Mouse (Mus musculus) myocyte (in vitro differentiated cells): ENCODE data around the gene Slc19a1. TPM values are rescaled to one million over a fixed set of nuclear protein-coding genes. Genes with fewer than 3 reads are reported as not detected.

ENCODE experiments used
- H3K27me3 ChIP-seq: one replicate; pipeline ENCODE4 v1.6.1; 2011; ENCODE audit not compliant: control insufficient read depth, insufficient read depth, insufficient read length
- H3K36me3 ChIP-seq: one replicate; pipeline ENCODE4 v1.6.1; 2011; ENCODE audit not compliant: control insufficient read depth, insufficient read depth
- H3K4me2 ChIP-seq: one replicate; pipeline ENCODE4 v1.6.1; 2011; ENCODE audit warnings: low read depth, control low read depth
- H3K4me3 ChIP-seq: one replicate; pipeline ENCODE4 v1.5.1; 2011; ENCODE audit warnings: mild to moderate bottlenecking, control low read depth, moderate library complexity
- H3K79me2 ChIP-seq: one replicate; pipeline ENCODE4 v1.6.1; 2011; ENCODE audit not compliant: control insufficient read depth, insufficient read depth
- H3ac ChIP-seq: one replicate; pipeline ENCODE4 v1.6.1; 2011; ENCODE audit not compliant: control insufficient read depth, insufficient read length
- CEBPB ChIP-seq: IDR thresholded peaks from 2 replicates; pipeline ENCODE4 v1.6.1; 2011; ENCODE audit warnings: mild to moderate bottlenecking, moderate library complexity; ENCODE audit not compliant: poor library complexity, insufficient read depth, severe bottlenecking
- E2F4 ChIP-seq: IDR thresholded peaks from one replicate; pipeline ENCODE4 v1.6.1; 2011; ENCODE audit warnings: mild to moderate bottlenecking, control low read depth, moderate library complexity; ENCODE audit not compliant: insufficient read depth
- MAX ChIP-seq: IDR thresholded peaks from one replicate; pipeline ENCODE4 v1.6.1; 2011; ENCODE audit warnings: low read depth, mild to moderate bottlenecking, control low read depth
- MYOD1 ChIP-seq, 3 experiments: IDR thresholded peaks; one replicate each; pipeline ENCODE4 v1.6.1; 2011; ENCODE audit warnings: control low read depth in 2 of 3, low read depth in 2 of 3, mild to moderate bottlenecking in 2 of 3, moderate library complexity in 1 of 3; ENCODE audit not compliant: insufficient read length in 2 of 3, control insufficient read depth in 1 of 3
- MYOG ChIP-seq, 3 experiments: IDR thresholded peaks; one replicate each; pipeline ENCODE4 v1.6.1; 2011; ENCODE audit warnings: control low read depth in 2 of 3, low read depth in 2 of 3, mild to moderate bottlenecking in 2 of 3; ENCODE audit not compliant: insufficient read length in 2 of 3, control insufficient read depth in 1 of 3, insufficient read depth in 1 of 3
- POLR2A ChIP-seq: IDR thresholded peaks from one replicate; pipeline ENCODE4 v1.6.1; 2011; ENCODE audit warnings: low read depth, mild to moderate bottlenecking, control low read depth, moderate library complexity; ENCODE audit not compliant: insufficient read length
- POLR2AphosphoS2 ChIP-seq: IDR thresholded peaks from one replicate; pipeline ENCODE4 v1.6.1; 2011; ENCODE audit warnings: low read depth, control low read depth; ENCODE audit not compliant: insufficient read length
- REST ChIP-seq: IDR thresholded peaks from one replicate; pipeline ENCODE4 v1.6.1; 2011; ENCODE audit warnings: mild to moderate bottlenecking, control low read depth, moderate library complexity; ENCODE audit not compliant: insufficient read depth, insufficient read length
- SRF ChIP-seq: IDR thresholded peaks from one replicate; pipeline ENCODE4 v1.6.1; 2011; ENCODE audit warnings: low read depth; ENCODE audit not compliant: control insufficient read depth, insufficient read length
- TCF12 ChIP-seq: IDR thresholded peaks from one replicate; pipeline ENCODE4 v1.6.1; 2011; ENCODE audit warnings: mild to moderate bottlenecking, control low read depth; ENCODE audit not compliant: poor library complexity, insufficient read depth, severe bottlenecking
- TCF3 ChIP-seq: IDR thresholded peaks from one replicate; pipeline ENCODE4 v1.6.1; 2011; ENCODE audit warnings: low read depth, control low read depth; ENCODE audit not compliant: insufficient read length
- USF1 ChIP-seq: IDR thresholded peaks from one replicate; pipeline ENCODE4 v1.6.1; 2011; ENCODE audit warnings: low read depth, mild to moderate bottlenecking, control low read depth, moderate library complexity
- polyA plus RNA-seq: library from polyadenylated mRNA; unstranded; fragments of >200 nt; fragmentation: generic; extraction: Trizol; gene quantifications from one replicate; pipeline ENCODE4 v1.2.1, GENCODE M21; 2012; ENCODE audit warnings: missing spikeins

The Slc19a1 gene
- polyA plus RNA-seq, 1 experiment = 23.0 TPM

DNA sequence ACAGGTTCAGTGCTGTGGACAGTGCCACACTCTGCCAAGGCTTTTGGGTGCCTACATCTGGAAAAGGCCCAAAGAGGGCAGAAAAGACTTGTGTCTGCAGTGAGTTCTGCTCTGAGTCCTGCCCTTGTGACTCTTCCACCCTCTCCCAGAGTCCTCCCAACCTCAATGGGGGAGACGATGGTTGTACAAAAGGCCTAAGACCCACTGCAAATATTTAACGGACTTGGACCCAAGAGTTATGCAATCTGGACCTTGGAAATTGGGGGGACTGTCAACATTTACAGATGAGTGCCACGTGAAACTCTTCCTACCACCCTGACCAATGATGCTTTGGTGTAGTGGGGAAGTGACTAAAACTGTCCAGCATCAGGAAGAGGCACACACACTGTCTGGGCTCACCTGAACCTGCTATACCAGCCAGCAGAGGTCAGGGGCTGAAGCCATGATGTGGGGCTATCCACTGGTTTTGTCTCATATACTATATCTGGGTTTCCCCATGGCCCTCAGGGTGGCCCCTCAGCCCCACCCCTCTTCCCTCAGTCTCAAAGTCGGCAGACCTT lies 59.6 kb downstream of the Slc19a1 start:
- Histone ChIP-seq H3K4me3 (no peak overlapping the region), H3K27me3 (no peaks in the 10 kb centered on the region), H3K4me2 (no peak overlapping the region), H3K79me2 (peaks cover 85% of the 10 kb centered on the region), H3K36me3 (peaks cover 43% of the 10 kb centered on the region), H3ac (no peak overlapping the region)
- TF ChIP-seq MYOG (IDR thresholded peaks at IDR 0.05; ENCODE audit: control insufficient read depth in 1 of 3, insufficient read depth in 1 of 3, insufficient read length in 2 of 3, low read depth in 2 of 3) = no peak
- no peak for TF ChIP-seq CEBPB
- TF ChIP-seq POLR2A = no peak
- no peak for TF ChIP-seq E2F4
- TF ChIP-seq TCF12 = no peak
- no peak for TF ChIP-seq TCF3
- TF ChIP-seq MAX = no peak
- no peak for TF ChIP-seq USF1
- no peak for TF ChIP-seq POLR2AphosphoS2
- TF ChIP-seq MYOD1 (IDR thresholded peaks at IDR 0.05; ENCODE audit: control insufficient read depth in 1 of 3, insufficient read length in 2 of 3, low read depth in 2 of 3) = no peak
- TF ChIP-seq REST = no peak

DNA sequence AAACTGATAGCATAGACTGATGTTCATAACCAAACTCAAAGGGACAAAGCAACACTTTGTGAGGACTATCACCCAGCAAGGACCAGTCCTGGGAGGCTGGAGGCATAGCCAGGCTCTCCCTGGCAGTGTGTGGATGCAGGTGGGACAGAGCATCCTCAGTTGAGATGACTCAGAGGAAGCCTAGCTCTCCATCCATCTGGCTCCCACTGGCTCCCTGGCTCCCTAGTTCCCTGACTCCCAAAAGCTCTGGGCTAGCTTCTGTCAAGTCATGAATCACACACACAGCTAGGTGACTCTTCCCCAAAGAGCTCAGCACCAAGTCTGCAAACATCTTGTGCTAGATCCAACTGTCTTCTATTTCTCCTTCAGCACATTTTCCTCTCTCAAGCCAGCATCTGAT lies 61.8 kb downstream of the Slc19a1 start:
- no peak overlapping the region for H3K4me3 ChIP-seq
- H3K79me2 ChIP-seq = peaks cover 96% of the 10 kb centered on the region
- no peak overlapping the region for H3ac ChIP-seq
- TF ChIP-seq POLR2A = no peak
- TF ChIP-seq TCF12 = no peak
- no peak for TF ChIP-seq TCF3
- TF ChIP-seq USF1 = no peak
- no peak for TF ChIP-seq CEBPB
- no peak for TF ChIP-seq REST
- TF ChIP-seq SRF = no peak
- TF ChIP-seq MYOG (IDR thresholded peaks at IDR 0.05; ENCODE audit: control insufficient read depth in 1 of 3, insufficient read depth in 1 of 3, insufficient read length in 2 of 3, low read depth in 2 of 3) = no peak
- no peak for TF ChIP-seq POLR2AphosphoS2
- no peak for TF ChIP-seq MYOD1 (IDR thresholded peaks at IDR 0.05; ENCODE audit: control insufficient read depth in 1 of 3, insufficient read length in 2 of 3, low read depth in 2 of 3)
- TF ChIP-seq E2F4 = no peak
- TF ChIP-seq MAX = no peak
- no peaks in the 10 kb centered on the region for H3K27me3 ChIP-seq
- H3K36me3 ChIP-seq = peaks cover 26% of the 10 kb centered on the region
- no peak overlapping the region for H3K4me2 ChIP-seq

DNA sequence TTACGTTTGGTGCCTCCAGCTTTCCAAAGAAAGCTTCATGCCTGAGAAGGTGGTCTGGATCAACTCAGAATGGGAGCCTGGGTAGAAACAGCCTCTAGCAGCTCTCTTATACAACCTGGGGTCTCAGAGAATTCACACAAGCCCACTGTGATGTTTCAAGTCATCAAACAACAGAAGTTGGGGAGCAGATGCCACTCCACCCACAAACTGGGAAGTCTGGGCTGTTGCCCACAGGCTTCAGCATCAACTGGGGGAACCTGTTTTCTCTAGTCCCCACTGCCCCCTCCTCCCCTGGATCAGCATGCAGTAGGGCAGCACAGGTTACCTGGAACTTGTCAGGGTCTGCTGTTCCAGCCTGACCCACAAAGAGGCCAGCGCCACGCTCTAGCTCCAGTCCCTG lies 63.6 kb downstream of the Slc19a1 start:
- Histone ChIP-seq H3K4me2 (no peak overlapping the region), H3K4me3 (no peak overlapping the region), H3K79me2 (peaks cover 96% of the 10 kb centered on the region), H3K27me3 (no peaks in the 10 kb centered on the region), H3K36me3 (peaks cover 26% of the 10 kb centered on the region), H3ac (no peak overlapping the region)
- TF ChIP-seq SRF (no peak), POLR2AphosphoS2 (no peak), E2F4 (no peak), TCF3 (no peak), MYOG (IDR thresholded peaks at IDR 0.05; ENCODE audit: control insufficient read depth in 1 of 3, insufficient read depth in 1 of 3, insufficient read length in 2 of 3, low read depth in 2 of 3) (no peak), CEBPB (no peak), MAX (no peak), POLR2A (no peak), REST (no peak), USF1 (no peak), MYOD1 (IDR thresholded peaks at IDR 0.05; ENCODE audit: control insufficient read depth in 1 of 3, insufficient read length in 2 of 3, low read depth in 2 of 3) (no peak), TCF12 (no peak)

DNA sequence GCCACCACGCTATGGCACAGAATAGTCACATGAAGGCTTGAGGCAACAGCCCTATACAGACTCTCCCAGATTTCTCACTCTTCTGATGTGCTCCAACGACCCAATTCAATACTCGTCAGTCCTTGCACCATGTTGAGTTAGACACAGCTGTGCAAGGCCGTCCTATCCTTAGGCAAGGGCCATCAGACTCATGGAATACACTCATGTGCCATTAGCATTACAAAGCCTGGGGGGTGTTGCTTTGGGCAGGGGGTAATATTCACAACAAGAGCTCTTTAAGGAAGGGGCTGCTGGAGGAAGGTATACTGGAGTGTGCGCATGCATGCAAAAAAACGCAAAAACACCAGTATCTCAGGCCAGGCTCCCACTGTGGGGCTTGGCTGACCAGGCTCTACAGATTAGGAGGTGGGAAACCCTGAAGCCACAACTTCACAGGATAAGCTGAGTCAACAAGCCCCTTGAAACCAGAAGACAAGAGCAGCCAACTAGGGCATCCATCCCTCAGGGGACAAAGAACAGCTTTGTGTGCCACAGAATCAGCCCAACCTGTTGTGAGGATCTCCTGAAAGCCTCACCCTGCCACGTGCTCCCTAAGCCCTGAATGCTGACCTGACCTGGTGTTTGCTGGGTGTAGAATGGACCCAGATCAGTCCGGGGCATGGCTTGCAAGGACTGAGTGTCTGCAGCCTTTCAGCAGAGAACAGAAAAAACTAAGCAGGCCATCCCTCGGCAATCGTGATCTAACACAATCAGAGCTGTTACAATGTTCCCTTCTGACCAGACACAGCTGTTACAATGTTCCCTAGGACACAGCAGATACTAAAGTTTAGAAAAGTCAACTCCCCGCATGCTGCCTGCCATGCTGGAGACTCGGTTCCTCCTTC lies 65.2 kb downstream of the Slc19a1 start:
- H3K4me2 ChIP-seq = peak overlapping the region; percentile 64
- peaks cover 26% of the 10 kb centered on the region for H3K36me3 ChIP-seq
- no peak overlapping the region for H3ac ChIP-seq
- H3K79me2 ChIP-seq = peaks cover 96% of the 10 kb centered on the region
- no peaks in the 10 kb centered on the region for H3K27me3 ChIP-seq
- H3K4me3 ChIP-seq = no peak overlapping the region
- no peak for TF ChIP-seq REST
- peak in 1 of 3 experiments; percentile 22 for TF ChIP-seq MYOG (IDR thresholded peaks at IDR 0.05; ENCODE audit: control insufficient read depth in 1 of 3, insufficient read depth in 1 of 3, insufficient read length in 2 of 3, low read depth in 2 of 3)
